Mouse (Mus musculus): ENCODE measurements at regions not wholly inside any gene's neighbourhood (a gene's known extent, or its start where the extent isn't known, plus 50 kb on each side); places are given as distances from the start of the nearest gene placed in this dataset.

DNA sequence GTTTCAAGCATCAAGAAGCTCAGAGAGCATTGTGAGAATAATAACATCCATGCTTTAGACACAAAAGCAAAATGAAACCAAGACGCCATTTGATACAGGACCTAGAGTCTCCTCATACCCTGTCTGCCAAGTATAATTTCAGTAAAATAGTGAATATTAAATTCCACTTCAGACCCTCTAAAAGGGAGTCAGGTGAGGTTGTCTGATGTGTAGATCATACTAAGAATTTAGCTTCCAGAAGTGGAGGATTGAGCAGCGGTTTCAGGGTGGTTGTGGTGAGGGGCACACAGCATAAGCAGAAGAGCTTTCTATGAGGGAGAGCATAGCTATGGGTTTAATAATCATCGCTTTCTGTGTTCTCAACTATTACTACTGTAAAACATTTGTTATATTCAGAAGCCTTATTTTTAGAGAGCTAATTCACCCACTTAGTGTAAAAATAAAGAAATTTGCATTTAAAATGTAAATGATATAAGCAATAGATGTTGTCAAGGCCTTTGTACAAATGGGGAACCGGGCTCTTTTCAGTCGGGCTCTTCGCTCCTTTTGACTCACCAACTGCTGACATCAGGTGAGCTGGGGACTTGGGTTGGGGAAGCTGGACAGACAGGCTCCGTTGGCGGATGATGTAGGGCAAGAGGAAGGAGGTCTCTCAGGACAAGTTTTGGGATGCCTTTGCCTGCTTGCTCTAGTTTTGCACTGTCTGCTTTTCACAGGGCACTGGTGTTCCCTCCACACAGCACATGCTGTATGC, 85.2 kb upstream of the Ankrd1 start:
- DNase-seq (ENCODE audit: low spot score), result no peak
- no peaks in the 10 kb centered on the region for H3K9me3 ChIP-seq (replicated peaks)
- ATAC-seq (ENCODE audit: extremely low read depth, insufficient number of reproducible peaks, low FRiP score, poor library complexity, severe bottlenecking), result no peak
- no peaks in the 10 kb centered on the region; the same call in 1 of the 2 replicates for H3K27me3 ChIP-seq (ENCODE audit: insufficient read depth, low read length)
- H3K4me1 ChIP-seq (ENCODE audit: insufficient read depth, low read depth, low read length), result no peaks in the 10 kb centered on the region
- no peaks in the 10 kb centered on the region for H3K36me3 ChIP-seq (replicated peaks)
- H3K4me3 ChIP-seq (ENCODE audit: low read depth, low read length), result no peak overlapping the region
- TF ChIP-seq GATA1 (IDR thresholded peaks at IDR 0.05; ENCODE audit: borderline replicate concordance, low read length), result no peak
- TF ChIP-seq GATA2 (IDR thresholded peaks at IDR 0.05; ENCODE audit: borderline replicate concordance, low read depth, low read length), result no peak
- TF ChIP-seq TAL1 (conservative IDR thresholded peaks at IDR 0.05; ENCODE audit: low read depth, low read length), result no peak

DNA sequence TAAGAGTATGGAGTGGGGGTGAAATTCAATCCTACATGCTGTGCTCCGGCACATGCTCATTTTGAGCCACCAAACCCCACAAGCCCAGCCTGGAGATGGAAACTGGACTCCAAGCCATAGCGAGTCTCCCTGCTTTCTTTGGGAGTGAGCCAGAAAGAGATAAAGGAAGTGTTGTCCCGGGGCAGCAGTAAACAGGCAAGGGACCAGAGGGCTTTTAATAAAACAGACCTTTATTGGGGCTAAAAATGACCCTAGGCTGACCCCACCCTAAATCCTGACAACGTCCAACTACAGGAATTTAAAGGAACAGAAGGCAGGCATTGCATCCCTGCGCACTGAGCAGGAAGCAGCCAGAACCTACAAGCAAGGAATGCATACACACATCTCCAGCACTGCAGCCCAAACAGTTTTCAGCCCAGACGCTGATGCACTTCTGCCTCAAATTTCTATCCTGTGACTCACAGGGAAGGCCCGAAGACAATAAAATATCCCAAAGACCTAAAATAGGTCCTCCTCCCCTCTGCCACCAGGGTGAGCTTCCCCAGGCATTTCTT, 87.9 kb upstream of the Ankrd1 start:
- Histone ChIP-seq H3K9me3 (replicated peaks) (no peaks in the 10 kb centered on the region), H3K4me3 (ENCODE audit: low read depth, low read length) (no peak overlapping the region), H3K4me1 (ENCODE audit: insufficient read depth, low read depth, low read length) (no peaks in the 10 kb centered on the region), H3K36me3 (replicated peaks) (no peaks in the 10 kb centered on the region), H3K27me3 (ENCODE audit: insufficient read depth, low read length) (no peaks in the 10 kb centered on the region; the same call in 1 of the 2 replicates)
- ATAC-seq (ENCODE audit: extremely low read depth, insufficient number of reproducible peaks, low FRiP score, poor library complexity, severe bottlenecking), result no peak
- DNase-seq (ENCODE audit: low spot score), result no peak
- TF ChIP-seq GATA1 (IDR thresholded peaks at IDR 0.05; ENCODE audit: borderline replicate concordance, low read length) (no peak), TAL1 (conservative IDR thresholded peaks at IDR 0.05; ENCODE audit: low read depth, low read length) (no peak), POLR2AphosphoS5 (IDR thresholded peaks at IDR 0.05; ENCODE audit: insufficient replicate concordance, low read depth, low read length) (no peak), GATA2 (IDR thresholded peaks at IDR 0.05; ENCODE audit: borderline replicate concordance, low read depth, low read length) (no peak), CTCF (IDR thresholded peaks at IDR 0.05; ENCODE audit: low read depth, low read length) (no peak)

DNA sequence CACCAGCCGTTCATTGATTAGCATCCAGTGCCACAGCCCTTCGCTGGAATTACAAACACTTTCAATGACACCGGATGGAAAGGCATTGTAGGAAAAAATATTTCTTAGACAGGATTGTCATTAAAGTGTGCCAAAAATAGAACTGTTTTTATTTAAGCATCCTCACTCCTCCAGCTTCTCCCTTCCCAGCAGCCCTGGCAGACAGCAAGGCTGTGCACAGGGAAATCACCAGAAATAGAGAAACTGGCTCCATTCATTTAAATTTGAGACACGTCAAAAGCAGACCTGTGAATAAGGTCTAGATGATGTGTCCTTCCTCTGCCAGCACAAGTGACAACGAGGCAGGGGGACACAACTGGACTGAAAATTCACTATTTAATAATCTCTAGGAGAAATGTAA, 88.5 kb upstream of the Ankrd1 start:
- no peaks in the 10 kb centered on the region for H3K4me1 ChIP-seq (ENCODE audit: insufficient read depth, low read depth, low read length)
- no peaks in the 10 kb centered on the region; the same call in 1 of the 2 replicates for H3K27me3 ChIP-seq (ENCODE audit: insufficient read depth, low read length)
- no peak overlapping the region for H3K4me3 ChIP-seq (ENCODE audit: low read depth, low read length)
- no peaks in the 10 kb centered on the region for H3K36me3 ChIP-seq (replicated peaks)
- no peaks in the 10 kb centered on the region for H3K9me3 ChIP-seq (replicated peaks)
- ATAC-seq (ENCODE audit: extremely low read depth, insufficient number of reproducible peaks, low FRiP score, poor library complexity, severe bottlenecking), result no peak
- TF ChIP-seq POLR2AphosphoS5 (IDR thresholded peaks at IDR 0.05; ENCODE audit: insufficient replicate concordance, low read depth, low read length) (no peak), GATA1 (IDR thresholded peaks at IDR 0.05; ENCODE audit: borderline replicate concordance, low read length) (no peak), GATA2 (IDR thresholded peaks at IDR 0.05; ENCODE audit: borderline replicate concordance, low read depth, low read length) (no peak), CTCF (IDR thresholded peaks at IDR 0.05; ENCODE audit: low read depth, low read length) (no peak), TAL1 (conservative IDR thresholded peaks at IDR 0.05; ENCODE audit: low read depth, low read length) (no peak)
- no peak for DNase-seq (ENCODE audit: low spot score)

DNA sequence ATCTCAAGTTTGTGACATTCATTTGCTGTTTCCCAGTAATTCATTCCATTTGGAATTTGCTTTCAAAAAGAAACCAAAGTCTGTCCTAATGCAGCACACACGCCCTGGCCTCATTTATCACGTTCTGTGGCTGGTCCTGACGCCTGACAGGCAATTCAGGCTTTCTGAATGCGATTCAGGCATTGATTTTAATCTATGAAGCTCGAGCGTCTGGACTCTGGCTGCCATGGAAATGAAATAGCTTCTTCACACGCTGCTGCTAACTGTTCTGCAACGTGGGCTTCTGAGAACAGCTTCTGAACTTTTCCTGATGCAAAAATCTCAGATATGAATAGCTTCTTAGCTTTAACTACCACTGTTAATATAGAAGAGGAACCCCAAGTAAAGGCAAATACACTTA, 93.6 kb upstream of the Ankrd1 start:
- no peak for TF ChIP-seq POLR2AphosphoS5 (IDR thresholded peaks at IDR 0.05; ENCODE audit: insufficient replicate concordance, low read depth, low read length)
- no peak for TF ChIP-seq GATA2 (IDR thresholded peaks at IDR 0.05; ENCODE audit: borderline replicate concordance, low read depth, low read length)
- TF ChIP-seq TAL1 (conservative IDR thresholded peaks at IDR 0.05; ENCODE audit: low read depth, low read length), result no peak
- TF ChIP-seq CTCF (IDR thresholded peaks at IDR 0.05; ENCODE audit: low read depth, low read length), result no peak
- TF ChIP-seq GATA1 (IDR thresholded peaks at IDR 0.05; ENCODE audit: borderline replicate concordance, low read length), result no peak
- Histone ChIP-seq H3K36me3 (replicated peaks) (no peaks in the 10 kb centered on the region), H3K9me3 (replicated peaks) (no peaks in the 10 kb centered on the region), H3K4me1 (ENCODE audit: insufficient read depth, low read depth, low read length) (no peaks in the 10 kb centered on the region), H3K27me3 (ENCODE audit: insufficient read depth, low read length) (peaks cover 7% of the 10 kb centered on the region), H3K4me3 (ENCODE audit: low read depth, low read length) (no peak overlapping the region)
- ATAC-seq (ENCODE audit: extremely low read depth, insufficient number of reproducible peaks, low FRiP score, poor library complexity, severe bottlenecking) (no peak), DNase-seq (ENCODE audit: low spot score) (no peak)

DNA sequence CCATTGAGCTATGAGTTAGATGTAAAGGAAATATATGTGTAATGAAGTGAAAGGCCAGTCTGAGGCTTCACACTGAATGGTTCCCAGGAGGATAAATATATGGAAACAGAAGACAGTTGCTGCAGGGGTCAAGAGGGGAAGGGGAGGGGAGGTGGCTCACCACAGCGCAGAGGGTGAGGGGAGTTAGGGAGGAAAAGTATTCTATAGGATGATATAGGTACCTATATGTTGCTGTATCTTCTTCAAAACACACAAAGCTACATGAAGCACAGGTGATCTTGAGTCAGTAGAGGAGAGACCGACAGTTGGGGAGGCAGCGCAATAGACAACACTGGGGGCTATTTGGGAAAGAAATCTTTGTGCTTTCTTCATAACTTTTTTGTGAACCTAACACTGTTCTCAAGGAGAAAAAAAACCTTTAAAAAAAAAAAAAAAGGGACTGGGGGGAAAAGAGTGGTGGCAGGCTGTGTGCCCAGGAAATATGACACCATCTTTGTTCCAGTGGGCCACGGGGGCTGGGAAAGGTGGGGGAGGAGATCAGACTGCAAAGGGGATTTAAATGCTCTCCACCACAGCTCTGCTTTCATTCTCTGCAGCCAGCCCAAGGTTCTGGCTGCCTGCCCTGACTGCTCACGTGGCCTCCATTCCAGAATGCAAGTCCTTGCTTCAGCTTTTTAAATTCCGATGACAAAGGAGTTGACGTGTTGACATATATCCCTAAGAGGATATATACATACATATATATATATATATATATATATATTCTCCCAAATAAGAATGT, 94.5 kb upstream of the Ankrd1 start:
- TF ChIP-seq TAL1 (conservative IDR thresholded peaks at IDR 0.05; ENCODE audit: low read depth, low read length), result no peak
- TF ChIP-seq POLR2AphosphoS5 (IDR thresholded peaks at IDR 0.05; ENCODE audit: insufficient replicate concordance, low read depth, low read length), result no peak
- TF ChIP-seq CTCF (IDR thresholded peaks at IDR 0.05; ENCODE audit: low read depth, low read length), result no peak
- TF ChIP-seq GATA2 (IDR thresholded peaks at IDR 0.05; ENCODE audit: borderline replicate concordance, low read depth, low read length), result no peak
- TF ChIP-seq GATA1 (IDR thresholded peaks at IDR 0.05; ENCODE audit: borderline replicate concordance, low read length), result no peak
- ATAC-seq (ENCODE audit: extremely low read depth, insufficient number of reproducible peaks, low FRiP score, poor library complexity, severe bottlenecking), result no peak

DNA sequence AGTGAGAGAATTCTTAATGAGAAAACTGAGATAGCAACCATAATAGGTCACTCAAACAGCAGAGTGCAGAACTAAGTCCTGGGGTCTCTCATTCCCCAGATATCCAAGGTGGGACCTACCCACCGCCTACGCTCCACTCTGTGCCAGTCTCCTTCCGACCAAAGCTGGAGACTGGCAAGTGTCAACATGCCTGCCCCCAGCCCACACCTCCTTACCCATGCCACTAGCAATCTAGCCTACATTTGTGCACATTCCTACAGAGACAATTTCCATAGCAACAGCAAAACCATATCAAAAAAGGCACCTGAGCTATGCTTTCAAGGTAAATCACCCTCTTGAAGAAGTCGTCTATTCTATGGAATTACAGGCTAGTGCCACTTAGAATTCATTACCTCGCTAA, 97.3 kb upstream of the Ankrd1 start:
- Histone ChIP-seq H3K36me3 (replicated peaks) (no peaks in the 10 kb centered on the region), H3K27me3 (ENCODE audit: insufficient read depth, low read length) (peaks cover 14% of the 10 kb centered on the region), H3K4me1 (ENCODE audit: insufficient read depth, low read depth, low read length) (no peaks in the 10 kb centered on the region), H3K4me3 (ENCODE audit: low read depth, low read length) (no peak overlapping the region), H3K9me3 (replicated peaks) (no peaks in the 10 kb centered on the region)
- DNase-seq (ENCODE audit: low spot score), result no peak
- no peak for TF ChIP-seq GATA2 (IDR thresholded peaks at IDR 0.05; ENCODE audit: borderline replicate concordance, low read depth, low read length)
- no peak for TF ChIP-seq CTCF (IDR thresholded peaks at IDR 0.05; ENCODE audit: low read depth, low read length)
- no peak for TF ChIP-seq POLR2AphosphoS5 (IDR thresholded peaks at IDR 0.05; ENCODE audit: insufficient replicate concordance, low read depth, low read length)
- no peak for TF ChIP-seq TAL1 (conservative IDR thresholded peaks at IDR 0.05; ENCODE audit: low read depth, low read length)
- TF ChIP-seq GATA1 (IDR thresholded peaks at IDR 0.05; ENCODE audit: borderline replicate concordance, low read length), result no peak
- no peak for ATAC-seq (ENCODE audit: extremely low read depth, insufficient number of reproducible peaks, low FRiP score, poor library complexity, severe bottlenecking)

More for the DNA sequence above, 94.5 kb upstream of the Ankrd1 start:
- no peak for DNase-seq (ENCODE audit: low spot score)
- no peaks in the 10 kb centered on the region for H3K4me1 ChIP-seq (ENCODE audit: insufficient read depth, low read depth, low read length)
- H3K27me3 ChIP-seq (ENCODE audit: insufficient read depth, low read length), result peaks cover 11% of the 10 kb centered on the region
- no peaks in the 10 kb centered on the region for H3K36me3 ChIP-seq (replicated peaks)
- H3K4me3 ChIP-seq (ENCODE audit: low read depth, low read length), result no peak overlapping the region
- no peaks in the 10 kb centered on the region for H3K9me3 ChIP-seq (replicated peaks)

Measured in G1E (cell line).